Mouse (Mus musculus) intestine, postnatal 0 days (tissue): ENCODE measurements at regions not wholly inside any gene's neighbourhood (a gene's known extent, or its start where the extent isn't known, plus 50 kb on each side); places are given as distances from the start of the nearest gene placed in this dataset.

Source experiments
- ATAC-seq: fragments of 200-750 bp; cut with Nextera tagmentation; 2 replicates; pipeline ENCODE4 v1.8.0; 2017; ENCODE audit warnings: mild to moderate bottlenecking, moderate TSS enrichment, moderate library complexity
- H3K27ac ChIP-seq: fragments of 300-500 bp; sonication (generic); 2 replicates; pipeline ENCODE4 v1.5.1; 2014; ENCODE audit warnings: mild to moderate bottlenecking, low read depth, low read length, moderate library complexity
- H3K27me3 ChIP-seq: fragments of 300-500 bp; sonication (generic); replicated peaks from 2 replicates; pipeline ENCODE4 v1.6.1; 2014; ENCODE audit warnings: low read length, mixed read lengths; ENCODE audit not compliant: control insufficient read depth, insufficient read depth
- H3K36me3 ChIP-seq: fragments of 300-500 bp; sonication (generic); 2 replicates; pipeline ENCODE4 v1.6.1; 2014; ENCODE audit warnings: mild to moderate bottlenecking, moderate library complexity; ENCODE audit not compliant: control insufficient read depth, insufficient read depth
- H3K4me1 ChIP-seq: fragments of 300-500 bp; sonication (generic); replicated peaks from 2 replicates; pipeline ENCODE4 v1.6.1; 2014; ENCODE audit warnings: antibody characterized with exemption, low read length, mixed read lengths; ENCODE audit not compliant: control insufficient read depth, insufficient read depth
- H3K4me2 ChIP-seq: fragments of 300-500 bp; sonication (generic); replicated peaks from 2 replicates; pipeline ENCODE4 v1.6.1; 2014; ENCODE audit warnings: low read depth, mild to moderate bottlenecking, moderate library complexity
- H3K4me3 ChIP-seq: fragments of 300-500 bp; sonication (generic); 2 replicates; pipeline ENCODE4 v1.5.1; 2014; ENCODE audit warnings: low read depth, low read length
- H3K9ac ChIP-seq: fragments of 300-500 bp; sonication (generic); 2 replicates; pipeline ENCODE4 v1.6.1; 2014; ENCODE audit warnings: mild to moderate bottlenecking, low read depth, low read length
- H3K9me3 ChIP-seq: fragments of 300-500 bp; sonication (generic); 2 replicates; pipeline ENCODE4 v1.6.1; 2016; ENCODE audit warnings: mixed run types; ENCODE audit not compliant: control insufficient read depth
- CTCF ChIP-seq: sonication (generic); IDR thresholded peaks from 2 replicates; pipeline ENCODE4 v1.5.1; 2016; ENCODE audit warnings: low read depth, mild to moderate bottlenecking, control low read depth, antibody characterized with exemption, moderate library complexity
- WGBS: fragments of 180-500 bp; shearing (Covaris S2); extraction: QIAGEN DNeasy Blood & Tissue Kit; methylation state at CpG from one replicate; pipeline ENCODE4 v1.1.7; 2014; 5-methylcytosine and 5-hydroxymethylcytosine counted together

- H3K27me3 ChIP-seq, result no peaks in the 10 kb centered on the region
- H3K4me1 ChIP-seq, result no peaks in the 10 kb centered on the region
- no peaks in the 10 kb centered on the region for H3K9me3 ChIP-seq
- 80% methylated on average over 6 of the region's 6 CpGs for WGBS
- no peaks in the 10 kb centered on the region for H3K36me3 ChIP-seq
- no peak for ATAC-seq
- no peak overlapping the region for H3K27ac ChIP-seq
- H3K9ac ChIP-seq, result no peak overlapping the region
- no peak for TF ChIP-seq CTCF
- no peak overlapping the region for H3K4me3 ChIP-seq
- no peak overlapping the region for H3K4me2 ChIP-seq
These were observed 215.9 kb upstream of the Thsd7b start for GRCm38 (mm10) chr1:129057182-129057581.

- no peak for ATAC-seq
- Histone ChIP-seq H3K36me3 (no peaks in the 10 kb centered on the region), H3K9ac (no peak overlapping the region), H3K27me3 (no peaks in the 10 kb centered on the region), H3K4me3 (no peak overlapping the region), H3K4me1 (no peaks in the 10 kb centered on the region), H3K27ac (no peak overlapping the region), H3K4me2 (no peak overlapping the region), H3K9me3 (no peaks in the 10 kb centered on the region)
- peak; percentile 15; the same call in 1 of the 2 replicates for TF ChIP-seq CTCF
These were observed 217.8 kb upstream of the Thsd7b start for GRCm38 (mm10) chr1:129055252-129055651.

- no peaks in the 10 kb centered on the region for H3K36me3 ChIP-seq
- no peak for TF ChIP-seq CTCF
- H3K4me1 ChIP-seq, result no peaks in the 10 kb centered on the region
- H3K4me3 ChIP-seq, result no peak overlapping the region
- 78% methylated on average over 5 of the region's 5 CpGs for WGBS
- no peak overlapping the region for H3K4me2 ChIP-seq
- no peaks in the 10 kb centered on the region for H3K9me3 ChIP-seq
- no peak for ATAC-seq
- no peak overlapping the region for H3K9ac ChIP-seq
- no peak overlapping the region for H3K27ac ChIP-seq
- H3K27me3 ChIP-seq, result no peaks in the 10 kb centered on the region
These were observed 239.4 kb upstream of the Thsd7b start for GRCm38 (mm10) chr1:129033707-129034106.

- TF ChIP-seq CTCF, result no peak
- no peaks in the 10 kb centered on the region for H3K4me1 ChIP-seq
- no peak overlapping the region for H3K27ac ChIP-seq
- ATAC-seq, result no peak
- no peak overlapping the region for H3K4me2 ChIP-seq
- WGBS, result 89% methylated on average over 1 of the region's 1 CpGs
- no peaks in the 10 kb centered on the region for H3K36me3 ChIP-seq
- H3K9me3 ChIP-seq, result no peaks in the 10 kb centered on the region
- no peak overlapping the region for H3K4me3 ChIP-seq
- H3K9ac ChIP-seq, result no peak overlapping the region
- H3K27me3 ChIP-seq, result no peaks in the 10 kb centered on the region
These were observed 267.2 kb upstream of the Thsd7b start for GRCm38 (mm10) chr1:129005899-129006298.

- WGBS, result 86% methylated on average over 2 of the region's 2 CpGs
- no peak overlapping the region for H3K4me3 ChIP-seq
- no peaks in the 10 kb centered on the region for H3K4me1 ChIP-seq
- H3K9me3 ChIP-seq, result no peaks in the 10 kb centered on the region
- no peaks in the 10 kb centered on the region for H3K36me3 ChIP-seq
- no peak overlapping the region for H3K27ac ChIP-seq
- ATAC-seq, result no peak
- no peak overlapping the region for H3K4me2 ChIP-seq
- no peak for TF ChIP-seq CTCF
- no peaks in the 10 kb centered on the region for H3K27me3 ChIP-seq
- no peak overlapping the region for H3K9ac ChIP-seq
These were observed 270.8 kb upstream of the Thsd7b start for GRCm38 (mm10) chr1:129002286-129002685.

GRCm38 (mm10) chr1:129001766-129002165, 271.3 kb upstream of the Thsd7b start:
- Histone ChIP-seq H3K9me3 (no peaks in the 10 kb centered on the region), H3K9ac (no peak overlapping the region), H3K4me3 (no peak overlapping the region), H3K4me2 (no peak overlapping the region), H3K36me3 (no peaks in the 10 kb centered on the region), H3K27me3 (no peaks in the 10 kb centered on the region), H3K4me1 (no peaks in the 10 kb centered on the region), H3K27ac (no peak overlapping the region)
- ATAC-seq, result no peak
- no peak for TF ChIP-seq CTCF
